Mouse (Mus musculus) urinary bladder, postnatal 4 days (tissue): ENCODE measurements at regions not wholly inside any gene's neighbourhood (a gene's known extent, or its start where the extent isn't known, plus 50 kb on each side); places are given as distances from the start of the nearest gene placed in this dataset.

Source experiments
- DNase-seq, 2 experiments: peaks; one replicate each; pipeline ENCODE4 v3.0.0; 2021 to 2022; ENCODE audit warnings: low spot score in 2 of 2

- no peak for DNase-seq
These were observed 80.9 kb upstream of the Tac1 start for GRCm38 (mm10) chr6:7473730-7474129.

GRCm38 (mm10) chr6:7476907-7477306, 77.8 kb upstream of the Tac1 start:
- no peak for DNase-seq

DNA sequence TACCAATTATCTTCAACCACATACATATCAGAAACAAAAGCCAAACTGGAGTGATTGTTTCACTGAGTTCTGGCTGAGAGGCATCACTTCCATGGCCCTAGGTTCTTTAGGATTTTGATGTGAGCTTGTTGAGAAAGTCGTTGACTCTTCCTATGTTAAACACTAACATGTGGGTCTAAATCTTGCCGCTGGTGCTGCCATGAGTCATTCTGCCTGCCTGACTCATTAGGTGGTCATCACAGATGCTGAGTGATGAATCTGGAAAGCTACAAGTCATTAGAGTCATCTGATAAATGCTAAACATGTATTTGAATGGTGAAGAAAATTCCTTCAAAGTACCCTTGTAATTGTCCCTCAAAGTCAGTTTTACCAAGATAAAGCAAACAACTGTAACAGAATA, 60.4 kb upstream of the Tac1 start:
- DNase-seq: no peak

DNA sequence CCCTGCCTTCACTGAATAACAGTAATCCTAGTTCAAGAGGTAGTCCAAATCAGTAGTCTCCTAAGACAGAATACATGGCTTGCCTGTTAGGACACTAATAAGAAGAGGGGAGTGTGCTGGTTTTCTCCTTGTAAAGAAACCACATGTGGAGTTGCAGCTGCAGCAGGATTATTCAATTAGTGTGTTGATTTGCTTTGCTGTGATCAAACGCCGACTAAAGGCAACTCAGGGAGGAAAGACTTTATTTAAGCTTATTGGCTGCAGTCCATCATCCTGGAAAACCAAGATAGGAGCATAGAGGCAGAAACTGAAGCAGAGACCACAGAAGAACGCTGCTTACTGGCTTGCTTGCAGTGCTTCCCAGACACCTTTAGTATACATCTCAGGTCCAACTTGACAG, 57.9 kb upstream of the Tac1 start:
- DNase-seq: no peak
